In the genomic region with DNA sequence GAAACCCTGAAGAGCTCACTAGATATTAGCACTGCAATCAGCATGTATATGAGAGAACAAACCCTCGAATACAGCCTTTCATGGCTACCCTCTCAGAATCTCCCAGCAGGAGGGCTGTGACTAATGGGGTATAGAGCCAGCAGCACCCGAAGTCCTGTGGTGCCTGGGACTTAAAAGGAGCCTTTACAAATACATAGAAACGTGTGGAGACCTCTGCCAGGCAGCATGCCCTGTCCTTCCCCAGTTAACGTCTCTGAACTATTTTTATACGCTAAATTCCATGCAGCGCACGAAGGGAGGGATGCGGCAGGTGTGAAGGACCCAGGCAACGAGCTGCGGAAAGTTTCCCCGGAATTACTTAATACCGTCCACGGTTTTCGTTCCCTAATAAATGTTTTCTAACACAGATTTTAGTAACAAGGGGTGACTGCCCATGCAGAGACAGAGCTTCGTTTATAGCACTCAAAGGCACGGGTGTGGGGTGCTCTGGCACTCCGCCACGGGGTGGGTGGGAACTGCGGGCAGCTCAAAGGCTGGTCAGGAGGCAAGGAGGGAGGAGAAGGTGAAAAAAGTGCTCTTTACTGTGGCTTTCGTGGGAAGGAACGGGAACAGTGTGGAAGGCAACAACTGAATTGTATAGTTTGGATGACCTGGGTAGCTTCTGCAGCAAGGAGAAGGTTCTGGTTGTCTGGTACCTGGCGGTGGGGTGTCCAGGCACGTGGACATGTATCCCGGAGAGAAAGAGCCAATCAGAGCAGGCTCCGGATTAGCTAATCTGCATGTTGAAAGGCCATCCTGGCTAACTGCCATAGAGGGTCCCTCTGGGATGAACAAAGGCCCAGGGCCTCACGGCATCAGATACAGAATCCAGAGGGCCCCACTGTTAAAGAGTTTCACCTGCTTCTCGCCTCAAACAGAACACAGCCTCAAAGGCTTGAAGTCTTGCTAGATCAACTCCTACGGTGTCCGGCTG, we compare ENCODE assay signal across 16 mouse cellular contexts.
DNase-seq lines count a peak whose midpoint lies in the region; ATAC-seq and TF ChIP-seq lines count a peak whose summit lies in the region.
"Had no signal": no experiment of that assay in that cellular context is flagged by ENCODE, and none has a peak within 500 bp of the region (broad histone marks: within the 10 kb centered on the region; RNA-seq: fewer than 3 reads in every experiment).

No protein-coding gene starts in this region.

- TF ChIP-seq POLR2A in limb, embryonic 14.5 days (IDR thresholded peaks at IDR 0.05; ENCODE audit: borderline replicate concordance, extremely low read depth, insufficient read depth, insufficient read length) = no peak

- no peaks in the 10 kb centered on the region for H3K36me3 ChIP-seq in heart, embryonic 15.5 days
- no peaks in the 10 kb centered on the region; the same call in 1 of the 2 replicates for H3K36me3 ChIP-seq in heart, embryonic 11.5 days (ENCODE audit: control insufficient read depth, insufficient read depth, low read length)
- H3K36me3 ChIP-seq in limb, embryonic 14.5 days (ENCODE audit: control insufficient read depth, insufficient read depth, low read length) = no peaks in the 10 kb centered on the region
- H3K36me3 ChIP-seq in neural tube, embryonic 15.5 days = peaks cover 7% of the 10 kb centered on the region; the same call in 1 of the 2 replicates
- H3K36me3 ChIP-seq: lung, embryonic 15.5 days had no signal

- 57% methylated on average over 29 of the region's 29 CpGs for WGBS in heart, embryonic 15.5 days
- 62% methylated on average over 29 of the region's 29 CpGs for WGBS in heart, embryonic 11.5 days (ENCODE audit: insufficient replicate concordance)
- 34% methylated on average over 29 of the region's 29 CpGs for WGBS in limb, embryonic 14.5 days
- WGBS in neural tube, embryonic 15.5 days = 38% methylated on average over 29 of the region's 29 CpGs

- ATAC-seq in heart, embryonic 15.5 days (replicated peaks; ENCODE audit: insufficient number of reproducible peaks, insufficient read depth, low FRiP score, low read depth) = no peak
- ATAC-seq in heart, embryonic 11.5 days (replicated peaks; ENCODE audit: insufficient number of reproducible peaks, low FRiP score, low TSS enrichment) = no peak
- ATAC-seq in limb, embryonic 14.5 days (ENCODE audit: low FRiP score, low read depth) = no peak
- 0 out of 2 replicates have a peak, but pooled peaks have one; percentile 50 for ATAC-seq in neural tube, embryonic 15.5 days (ENCODE audit: low FRiP score)
- no peak for ATAC-seq in monocyte, adult 5-6 weeks (replicated peaks; ENCODE audit: insufficient number of reproducible peaks, low FRiP score, low TSS enrichment, poor library complexity, severe bottlenecking)
- ATAC-seq: CD4-positive, CD25-positive, alpha-beta regulatory T cell, adult 4 months; Patski had no signal

- H3K9me3 ChIP-seq in heart, embryonic 15.5 days (replicated peaks) = no peaks in the 10 kb centered on the region
- H3K9me3 ChIP-seq in heart, embryonic 11.5 days (replicated peaks; ENCODE audit: control insufficient read depth, low read length) = no peaks in the 10 kb centered on the region
- no peaks in the 10 kb centered on the region for H3K9me3 ChIP-seq in limb, embryonic 14.5 days (ENCODE audit: control insufficient read depth, low read length)
- no peaks in the 10 kb centered on the region for H3K9me3 ChIP-seq in neural tube, embryonic 15.5 days (replicated peaks)
- H3K9me3 ChIP-seq: embryonic facial prominence, embryonic 12.5 days; lung, embryonic 15.5 days had no signal

- no peak overlapping the region for H3K9ac ChIP-seq in heart, embryonic 15.5 days
- H3K9ac ChIP-seq in heart, embryonic 11.5 days (ENCODE audit: low read depth, low read length) = no peak overlapping the region
- no peak overlapping the region for H3K9ac ChIP-seq in limb, embryonic 14.5 days (ENCODE audit: low read depth, low read length, severe bottlenecking)
- no peak overlapping the region for H3K9ac ChIP-seq in neural tube, embryonic 15.5 days (replicated peaks)
- H3K9ac ChIP-seq: embryonic facial prominence, embryonic 12.5 days; lung, embryonic 15.5 days had no signal

- no peak overlapping the region for H3K27ac ChIP-seq in heart, embryonic 15.5 days
- H3K27ac ChIP-seq in heart, embryonic 11.5 days (ENCODE audit: low read depth, low read length) = no peak overlapping the region
- no peak overlapping the region for H3K27ac ChIP-seq in limb, embryonic 14.5 days (replicated peaks; ENCODE audit: low read depth, low read length)
- 0 out of 2 replicates have a peak overlapping the region, but pooled peaks have one; percentile 33 for H3K27ac ChIP-seq in neural tube, embryonic 15.5 days (replicated peaks)
- H3K27ac ChIP-seq: embryonic facial prominence, embryonic 12.5 days; lung, embryonic 15.5 days had no signal

- H3K4me2 ChIP-seq in heart, embryonic 15.5 days = peak overlapping the region; percentile 37
- no peak overlapping the region for H3K4me2 ChIP-seq in heart, embryonic 11.5 days
- H3K4me2 ChIP-seq in limb, embryonic 14.5 days (replicated peaks; ENCODE audit: low read depth, low read length, severe bottlenecking) = 0 out of 2 replicates have a peak overlapping the region, but pooled peaks have one; percentile 20
- peak overlapping the region; percentile 33 for H3K4me2 ChIP-seq in neural tube, embryonic 15.5 days
- H3K4me2 ChIP-seq: embryonic facial prominence, embryonic 12.5 days; lung, embryonic 15.5 days had no signal

- DNase-seq in right cerebral cortex, postnatal 4 days = peak; percentile 22
- DNase-seq in right cerebral cortex, postnatal 10 days (ENCODE audit: low spot score in 2 of 2) = no peak
- no peak for DNase-seq in limb, embryonic 14.5 days (ENCODE audit: low spot score)
- no peak for DNase-seq in layer of hippocampus, adult 9-10 months (ENCODE audit: low spot score)
- DNase-seq: adrenal gland, postnatal 10 days; cerebellum, adult 11-12 months; heart, postnatal 36 days; kidney, postnatal 36 days had no signal

- H3K4me3 ChIP-seq in heart, embryonic 15.5 days = no peak overlapping the region
- no peak overlapping the region for H3K4me3 ChIP-seq in heart, embryonic 11.5 days (ENCODE audit: low read depth, low read length)
- no peak overlapping the region for H3K4me3 ChIP-seq in limb, embryonic 14.5 days (replicated peaks; ENCODE audit: low read length)
- no peak overlapping the region for H3K4me3 ChIP-seq in neural tube, embryonic 15.5 days (replicated peaks)
- H3K4me3 ChIP-seq: embryonic facial prominence, embryonic 12.5 days; lung, embryonic 15.5 days had no signal

- peaks cover 14% of the 10 kb centered on the region for H3K4me1 ChIP-seq in heart, embryonic 15.5 days (replicated peaks)
- peaks cover 5% of the 10 kb centered on the region for H3K4me1 ChIP-seq in heart, embryonic 11.5 days (ENCODE audit: control insufficient read depth, insufficient read depth, low read length)
- H3K4me1 ChIP-seq in limb, embryonic 14.5 days (ENCODE audit: control insufficient read depth, insufficient read depth, low read length) = peaks cover 28% of the 10 kb centered on the region
- H3K4me1 ChIP-seq in neural tube, embryonic 15.5 days = peaks cover 21% of the 10 kb centered on the region

- H3K27me3 ChIP-seq in heart, embryonic 15.5 days = no peaks in the 10 kb centered on the region
- H3K27me3 ChIP-seq in heart, embryonic 11.5 days (ENCODE audit: control insufficient read depth, insufficient read depth, low read length) = no peaks in the 10 kb centered on the region
- H3K27me3 ChIP-seq in limb, embryonic 14.5 days (ENCODE audit: control insufficient read depth, insufficient read depth, low read length) = no peaks in the 10 kb centered on the region
- no peaks in the 10 kb centered on the region for H3K27me3 ChIP-seq in neural tube, embryonic 15.5 days (replicated peaks)
- H3K27me3 ChIP-seq: embryonic facial prominence, embryonic 12.5 days; lung, embryonic 15.5 days; Patski had no signal
